Mouse (Mus musculus): ENCODE measurements around the gene 1700125H20Rik. TPM values are rescaled to one million over a fixed set of nuclear protein-coding genes. Genes with fewer than 3 reads are reported as not detected.

1700125H20Rik gene
- polyA plus RNA-seq, 2 experiments = 0.16 to 0.77 TPM

DNA sequence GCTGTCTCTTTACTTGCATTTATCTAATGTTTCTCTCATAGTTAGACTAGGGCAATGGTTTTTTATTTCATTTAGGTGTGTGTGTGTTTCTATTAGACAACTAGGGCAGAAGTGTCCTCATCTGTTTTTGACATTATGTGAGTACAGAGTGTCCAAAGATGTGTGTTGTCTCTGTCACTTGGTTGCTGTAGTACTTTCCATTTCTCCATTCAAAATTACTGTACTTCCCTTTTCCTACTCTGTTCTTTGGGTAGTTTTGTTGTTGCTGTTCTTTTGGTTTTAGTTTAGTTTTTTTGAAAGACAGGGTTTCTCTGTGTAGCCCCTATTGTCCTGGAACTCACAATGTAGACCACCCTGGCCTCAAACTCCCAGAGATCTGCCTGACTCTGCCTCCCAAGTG lies 5.8 kb upstream of the 1700125H20Rik start:
- Histone ChIP-seq H3K36me3 (ENCODE audit: control insufficient read depth, insufficient read depth, low read length) (no peaks in the 10 kb centered on the region), H3K4me3 (replicated peaks; ENCODE audit: low read length) (no peak overlapping the region), H3K27ac (replicated peaks; ENCODE audit: low read depth, low read length) (no peak overlapping the region), H3K9me3 (ENCODE audit: control insufficient read depth, low read length) (no peaks in the 10 kb centered on the region), H3K27me3 (ENCODE audit: control insufficient read depth, insufficient read depth, low read length) (no peaks in the 10 kb centered on the region), H3K4me2 (replicated peaks; ENCODE audit: low read depth, low read length, severe bottlenecking) (no peak overlapping the region), H3K9ac (ENCODE audit: low read depth, low read length, severe bottlenecking) (no peak overlapping the region), H3K4me1 (ENCODE audit: control insufficient read depth, insufficient read depth, low read length) (no peaks in the 10 kb centered on the region)
- TF ChIP-seq POLR2A (IDR thresholded peaks at IDR 0.05; ENCODE audit: borderline replicate concordance, extremely low read depth, insufficient read depth, insufficient read length) = no peak
- DNase-seq (ENCODE audit: low spot score) (no peak), ATAC-seq (ENCODE audit: low FRiP score, low read depth) (no peak)

GRCm38 (mm10) chr11:85167503-85167902 lies 2.7 kb upstream of the 1700125H20Rik start:
- Histone ChIP-seq H3K27ac (replicated peaks; ENCODE audit: low read depth, low read length) (no peak overlapping the region), H3K9ac (ENCODE audit: low read depth, low read length, severe bottlenecking) (no peak overlapping the region), H3K36me3 (ENCODE audit: control insufficient read depth, insufficient read depth, low read length) (no peaks in the 10 kb centered on the region), H3K4me3 (replicated peaks; ENCODE audit: low read length) (no peak overlapping the region), H3K4me1 (ENCODE audit: control insufficient read depth, insufficient read depth, low read length) (no peaks in the 10 kb centered on the region), H3K9me3 (ENCODE audit: control insufficient read depth, low read length) (no peaks in the 10 kb centered on the region), H3K27me3 (ENCODE audit: control insufficient read depth, insufficient read depth, low read length) (no peaks in the 10 kb centered on the region), H3K4me2 (replicated peaks; ENCODE audit: low read depth, low read length, severe bottlenecking) (no peak overlapping the region)
- DNase-seq (ENCODE audit: low spot score) (no peak), ATAC-seq (ENCODE audit: low FRiP score, low read depth) (no peak)
- no peak for TF ChIP-seq POLR2A (IDR thresholded peaks at IDR 0.05; ENCODE audit: borderline replicate concordance, extremely low read depth, insufficient read depth, insufficient read length)
- WGBS = 79% methylated on average over 1 of the region's 1 CpGs

DNA sequence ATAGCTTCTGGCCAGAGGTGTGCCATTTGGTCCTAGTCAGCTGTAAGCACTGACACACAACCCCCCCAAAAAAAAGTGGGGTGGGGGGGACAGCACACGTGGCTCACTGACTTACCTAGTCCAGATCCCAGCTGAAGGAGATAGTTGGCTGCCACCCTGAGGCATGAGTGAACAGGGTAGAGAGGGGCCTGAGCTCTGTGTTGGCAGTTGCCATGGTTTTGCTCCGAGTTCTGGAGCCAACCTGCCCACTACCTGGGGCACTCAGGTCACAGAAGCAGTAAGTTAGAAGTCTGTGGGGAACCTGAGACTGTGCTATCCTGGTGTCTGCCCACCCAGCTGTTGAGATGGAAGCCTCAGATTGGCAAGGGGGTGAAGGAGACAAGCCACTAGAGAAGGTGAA lies 629 bp downstream of the 1700125H20Rik start:
- no peaks in the 10 kb centered on the region for H3K4me1 ChIP-seq (ENCODE audit: control insufficient read depth, insufficient read depth, low read length)
- TF ChIP-seq POLR2A (IDR thresholded peaks at IDR 0.05; ENCODE audit: borderline replicate concordance, extremely low read depth, insufficient read depth, insufficient read length) = no peak
- H3K9ac ChIP-seq (ENCODE audit: low read depth, low read length, severe bottlenecking) = 0 out of 2 replicates have a peak overlapping the region, but pooled peaks have one; percentile 58
- no peak overlapping the region for H3K27ac ChIP-seq (replicated peaks; ENCODE audit: low read depth, low read length)
- no peak overlapping the region; the same call in 1 of the 2 replicates for H3K4me3 ChIP-seq (replicated peaks; ENCODE audit: low read length)
- ATAC-seq (ENCODE audit: low FRiP score, low read depth) = no peak
- WGBS = 27% methylated on average over 2 of the region's 2 CpGs
- no peaks in the 10 kb centered on the region for H3K9me3 ChIP-seq (ENCODE audit: control insufficient read depth, low read length)
- no peak for DNase-seq (ENCODE audit: low spot score)
- H3K36me3 ChIP-seq (ENCODE audit: control insufficient read depth, insufficient read depth, low read length) = no peaks in the 10 kb centered on the region
- H3K4me2 ChIP-seq (replicated peaks; ENCODE audit: low read depth, low read length, severe bottlenecking) = peak overlapping the region; percentile 61; the same call in 1 of the 2 replicates
- H3K27me3 ChIP-seq (ENCODE audit: control insufficient read depth, insufficient read depth, low read length) = no peaks in the 10 kb centered on the region

DNA sequence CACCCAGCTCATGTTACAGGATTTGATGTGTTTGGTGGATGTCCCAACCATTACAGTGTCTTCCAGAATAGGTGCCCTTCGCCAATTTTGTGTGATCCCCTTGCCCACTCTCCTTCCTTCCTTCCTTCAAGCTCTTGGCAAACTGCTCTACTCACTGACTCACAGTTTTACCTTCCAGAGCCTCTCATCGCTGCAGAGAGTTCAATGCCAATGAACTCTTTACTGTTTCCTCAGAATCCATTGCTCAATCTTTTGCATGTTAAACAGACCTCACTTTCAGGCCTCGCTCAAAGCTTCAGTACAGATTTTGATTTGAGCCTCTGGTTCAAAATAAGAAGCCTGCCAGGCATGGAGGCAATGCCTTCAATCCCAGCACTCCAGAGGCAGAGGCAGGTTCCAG lies 5.7 kb downstream of the 1700125H20Rik start:
- no peak for TF ChIP-seq POLR2A (IDR thresholded peaks at IDR 0.05; ENCODE audit: borderline replicate concordance, extremely low read depth, insufficient read depth, insufficient read length)
- DNase-seq (ENCODE audit: low spot score) = no peak
- WGBS = 81% methylated on average over 3 of the region's 3 CpGs

GRCm38 (mm10) chr11:85177761-85178160 lies 7.6 kb downstream of the 1700125H20Rik start:
- no peak for ATAC-seq (ENCODE audit: low FRiP score, low read depth)
- no peak overlapping the region for H3K9ac ChIP-seq (ENCODE audit: low read depth, low read length, severe bottlenecking)
- no peaks in the 10 kb centered on the region for H3K27me3 ChIP-seq (ENCODE audit: control insufficient read depth, insufficient read depth, low read length)
- WGBS = 79% methylated on average over 6 of the region's 6 CpGs
- no peak for TF ChIP-seq POLR2A (IDR thresholded peaks at IDR 0.05; ENCODE audit: borderline replicate concordance, extremely low read depth, insufficient read depth, insufficient read length)
- H3K4me2 ChIP-seq (replicated peaks; ENCODE audit: low read depth, low read length, severe bottlenecking) = no peak overlapping the region
- no peaks in the 10 kb centered on the region for H3K4me1 ChIP-seq (ENCODE audit: control insufficient read depth, insufficient read depth, low read length)
- no peak for DNase-seq (ENCODE audit: low spot score)
- H3K9me3 ChIP-seq (ENCODE audit: control insufficient read depth, low read length) = no peaks in the 10 kb centered on the region
- no peak overlapping the region for H3K4me3 ChIP-seq (replicated peaks; ENCODE audit: low read length)
- no peaks in the 10 kb centered on the region for H3K36me3 ChIP-seq (ENCODE audit: control insufficient read depth, insufficient read depth, low read length)
- no peak overlapping the region for H3K27ac ChIP-seq (replicated peaks; ENCODE audit: low read depth, low read length)

More for the DNA sequence above, 5.7 kb downstream of the 1700125H20Rik start:
- Histone ChIP-seq H3K4me1 (ENCODE audit: control insufficient read depth, insufficient read depth, low read length) (no peaks in the 10 kb centered on the region), H3K9ac (ENCODE audit: low read depth, low read length, severe bottlenecking) (no peak overlapping the region), H3K9me3 (ENCODE audit: control insufficient read depth, low read length) (no peaks in the 10 kb centered on the region), H3K36me3 (ENCODE audit: control insufficient read depth, insufficient read depth, low read length) (no peaks in the 10 kb centered on the region), H3K27me3 (ENCODE audit: control insufficient read depth, insufficient read depth, low read length) (no peaks in the 10 kb centered on the region), H3K4me2 (replicated peaks; ENCODE audit: low read depth, low read length, severe bottlenecking) (no peak overlapping the region), H3K4me3 (replicated peaks; ENCODE audit: low read length) (no peak overlapping the region), H3K27ac (replicated peaks; ENCODE audit: low read depth, low read length) (no peak overlapping the region)
- no peak for ATAC-seq (ENCODE audit: low FRiP score, low read depth)

DNA sequence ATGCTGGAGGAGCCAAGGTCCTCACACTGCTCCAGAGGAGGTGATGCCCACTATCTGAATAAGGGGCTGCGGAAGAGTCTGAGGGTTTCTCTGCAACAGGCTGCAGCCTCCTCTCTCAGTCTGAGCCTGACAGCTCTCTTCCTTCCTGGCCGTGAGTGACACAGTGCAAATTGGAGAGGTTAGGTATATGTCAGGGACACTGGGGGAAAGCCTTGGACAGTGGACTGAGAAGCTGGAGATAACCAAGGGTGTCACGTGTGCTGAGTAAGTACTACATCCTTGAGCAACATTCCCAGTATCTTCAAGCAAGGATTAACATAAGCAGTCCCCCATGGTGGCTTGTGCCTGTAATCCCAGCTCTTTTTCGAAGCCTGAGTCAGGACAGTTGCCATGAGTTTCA lies 8.2 kb downstream of the 1700125H20Rik start:
- no peak overlapping the region for H3K4me3 ChIP-seq (replicated peaks; ENCODE audit: low read length)
- ATAC-seq (ENCODE audit: low FRiP score, low read depth) (no peak), DNase-seq (ENCODE audit: low spot score) (no peak)
- H3K27ac ChIP-seq (replicated peaks; ENCODE audit: low read depth, low read length) = no peak overlapping the region
- H3K4me2 ChIP-seq (replicated peaks; ENCODE audit: low read depth, low read length, severe bottlenecking) = no peak overlapping the region
- no peaks in the 10 kb centered on the region for H3K9me3 ChIP-seq (ENCODE audit: control insufficient read depth, low read length)
- H3K4me1 ChIP-seq (ENCODE audit: control insufficient read depth, insufficient read depth, low read length) = no peaks in the 10 kb centered on the region
- no peak overlapping the region for H3K9ac ChIP-seq (ENCODE audit: low read depth, low read length, severe bottlenecking)
- H3K27me3 ChIP-seq (ENCODE audit: control insufficient read depth, insufficient read depth, low read length) = no peaks in the 10 kb centered on the region
- 87% methylated on average over 4 of the region's 4 CpGs for WGBS
- TF ChIP-seq POLR2A (IDR thresholded peaks at IDR 0.05; ENCODE audit: borderline replicate concordance, extremely low read depth, insufficient read depth, insufficient read length) = no peak
- H3K36me3 ChIP-seq (ENCODE audit: control insufficient read depth, insufficient read depth, low read length) = no peaks in the 10 kb centered on the region
